Mouse (Mus musculus) neural tube, postnatal 0 days (tissue): Measurements from ENCODE around the gene 4931406P16Rik. TPM values are rescaled to one million over a fixed set of nuclear protein-coding genes. Genes with fewer than 3 reads are reported as not detected.

ENCODE experiments used
- polyA plus RNA-seq: library from polyadenylated mRNA; unstranded; fragments of >200 nt; fragmentation: Nextera tagmentation; extraction: Ambion mirVana; gene quantifications from 2 replicates; pipeline ENCODE4 v1.2.1, GENCODE M21; 2015

Gene 4931406P16Rik
- 24.4 and 26.2 TPM in 2 replicates for polyA plus RNA-seq

GRCm38 (mm10) chr7:34313443-34313875 lies at the start of gene 4931406P16Rik:
4931406P16Rik (minus strand) TSS chr7:34313551.

GRCm38 (mm10) chr7:34250738-34251137 lies 62.6 kb downstream of the 4931406P16Rik start, which contains the start of gene Gm6096:
Gm6096 (plus strand) TSS chr7:34251038.

GRCm38 (mm10) chr7:34230116-34230515 lies 83.2 kb downstream of the 4931406P16Rik start, which contains the start of gene Gpi1:
Gpi1 (minus strand) TSS chr7:34230336.

GRCm38 (mm10) chr7:34196132-34197128 lies 116.9 kb downstream of the 4931406P16Rik start, which contains the start of gene Pdcd2l:
Pdcd2l (minus strand) TSS chr7:34196661.

Other genes starting within 250 kb of the 4931406P16Rik start
- not detected in 2 replicates for gene Scgb1b30, start 218.1 kb downstream of the 4931406P16Rik start, polyA plus RNA-seq
- 4.0 and 6.4 TPM in 2 replicates for gene Wtip, start 180.3 kb downstream of the 4931406P16Rik start, polyA plus RNA-seq
- 110 and 112 TPM in 2 replicates for gene Uba2, start 144.0 kb downstream of the 4931406P16Rik start, polyA plus RNA-seq
- gene Pdcd2l, start 116.9 kb downstream of the 4931406P16Rik start, polyA plus RNA-seq = 69.6 and 70.6 TPM in 2 replicates
- gene Gpi1, start 83.2 kb downstream of the 4931406P16Rik start, polyA plus RNA-seq = 362 and 387 TPM in 2 replicates
- gene Gm6096, start 62.5 kb downstream of the 4931406P16Rik start, polyA plus RNA-seq = not detected in 2 replicates
- gene Lsm14a, start 79.8 kb upstream of the 4931406P16Rik start, polyA plus RNA-seq = 42.7 and 43.4 TPM in 2 replicates